Mouse (Mus musculus) ovary, postnatal 10 days (tissue): Measurements from ENCODE around the gene Eef1g.
"Not testable (repeated sequence)": the region's sequence is repeated elsewhere in the genome, so short reads cannot be mapped to it uniquely, and the experiment has no call there.

Source experiments
- DNase-seq: peaks from one replicate; pipeline ENCODE4 v3.0.0; 2022; ENCODE audit warnings: low spot score

Eef1g gene

GRCm38 (mm10) chr19:8987816-8988215, 21.0 kb downstream of the Eef1g start:
- no peak for DNase-seq

GRCm38 (mm10) chr19:8988346-8989065, 21.7 kb downstream of the Eef1g start:
- DNase-seq = no peak

DNA sequence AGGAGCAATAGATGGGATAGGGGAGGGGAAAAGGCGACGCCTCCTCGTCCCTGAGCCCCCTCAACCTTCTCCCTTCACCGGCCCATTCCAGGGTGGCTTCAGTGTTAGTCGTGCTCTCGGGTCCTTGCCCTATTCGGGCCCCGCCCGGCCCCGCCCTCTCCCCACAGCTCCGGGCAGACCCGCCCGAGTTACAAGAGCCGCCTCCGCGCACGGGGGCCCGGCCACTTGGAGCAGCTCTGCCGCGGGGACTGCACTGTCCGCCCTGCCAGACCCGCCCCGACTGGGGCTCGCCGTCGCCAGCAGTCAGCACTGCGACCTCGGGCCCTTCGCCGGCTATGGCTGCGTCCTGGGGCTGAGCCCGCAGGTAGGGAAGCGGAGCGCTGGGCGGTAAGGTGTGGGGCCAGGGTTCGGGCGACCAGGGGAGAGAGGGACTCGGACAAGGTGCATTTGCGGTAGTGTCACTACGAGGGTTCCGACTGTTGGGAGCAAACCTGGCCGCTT, 22.3 kb downstream of the Eef1g start, which contains the start of gene Ahnak:
Ahnak (plus strand) TSS at position 219 of the 501 bp plus-strand sequence.
- DNase-seq = peak; percentile 73

DNA sequence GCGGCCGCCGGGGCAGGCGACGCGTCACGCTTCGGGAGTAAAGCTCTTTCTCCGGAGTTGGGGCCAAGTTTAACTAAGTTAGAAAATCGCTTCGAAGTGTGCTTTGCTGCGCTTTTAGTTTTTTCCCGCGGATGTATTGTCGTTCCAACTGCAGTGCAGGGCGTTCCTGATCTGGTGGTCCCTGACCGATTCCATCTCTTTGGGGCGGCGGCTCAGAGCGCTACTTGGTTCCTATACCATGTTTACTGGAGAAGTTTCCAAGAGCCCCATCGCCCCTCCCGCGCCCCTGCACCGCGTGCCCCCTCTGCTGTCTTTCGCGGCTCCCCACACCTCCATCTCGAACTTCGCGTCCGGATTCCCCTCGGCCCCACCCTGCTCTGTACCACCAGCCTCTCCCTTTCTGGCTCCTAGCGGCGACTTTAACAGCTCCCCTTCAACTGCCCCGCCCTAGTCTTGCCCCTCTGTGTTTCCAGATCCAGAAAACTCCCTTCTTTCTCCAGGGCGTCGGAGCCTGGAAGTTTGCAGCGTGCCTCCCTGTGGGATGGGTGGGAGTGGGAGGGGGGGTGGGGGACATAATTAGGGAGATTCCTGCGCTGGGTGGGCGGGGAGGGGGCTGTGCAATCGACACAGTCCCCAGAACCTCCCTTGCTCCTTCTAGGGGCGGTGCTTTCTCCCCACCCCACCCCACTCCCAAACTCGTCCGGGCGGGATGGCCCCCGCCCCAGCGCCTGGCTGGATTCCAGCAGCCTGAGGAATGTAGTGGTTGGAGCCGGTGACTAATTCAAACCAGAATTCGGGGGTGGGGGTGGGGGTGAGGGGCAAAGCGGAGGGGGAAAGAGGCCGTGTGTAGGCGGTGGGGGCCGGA, 23.0 kb downstream of the Eef1g start:
- DNase-seq = peak; percentile 77

GRCm38 (mm10) chr19:8990432-8991102, 23.7 kb downstream of the Eef1g start:
- DNase-seq = no peak

DNA sequence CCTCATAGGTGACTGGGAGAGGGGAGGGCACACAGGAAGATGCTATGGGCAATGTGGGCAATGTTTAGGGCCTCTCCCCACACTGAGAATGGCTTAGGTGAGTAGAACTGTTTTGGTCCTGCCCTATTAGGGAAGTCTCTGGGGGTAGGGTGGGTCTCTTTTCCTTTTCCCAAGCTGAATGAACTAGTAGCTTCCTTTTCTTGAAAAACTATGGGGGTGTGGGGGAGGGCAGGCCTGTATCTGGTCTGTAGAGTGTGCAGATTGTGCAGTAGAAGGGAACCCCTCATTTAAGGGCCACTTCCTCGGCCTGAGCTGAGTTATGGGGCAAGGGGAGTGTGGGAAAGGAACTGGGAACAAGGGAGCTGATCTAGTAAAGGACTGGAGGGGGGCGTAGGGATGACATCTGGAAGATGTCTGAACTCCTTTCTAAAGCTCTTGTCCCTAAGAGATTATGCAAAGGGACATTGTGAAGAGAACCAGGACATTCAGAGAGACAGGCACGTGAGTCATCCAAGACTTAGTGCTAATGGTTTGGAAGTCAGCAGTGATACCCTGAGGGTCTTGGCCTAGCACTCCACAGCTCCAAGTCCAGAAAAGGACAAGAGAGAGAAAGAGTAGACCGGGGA, 24.5 kb downstream of the Eef1g start:
- no peak for DNase-seq

DNA sequence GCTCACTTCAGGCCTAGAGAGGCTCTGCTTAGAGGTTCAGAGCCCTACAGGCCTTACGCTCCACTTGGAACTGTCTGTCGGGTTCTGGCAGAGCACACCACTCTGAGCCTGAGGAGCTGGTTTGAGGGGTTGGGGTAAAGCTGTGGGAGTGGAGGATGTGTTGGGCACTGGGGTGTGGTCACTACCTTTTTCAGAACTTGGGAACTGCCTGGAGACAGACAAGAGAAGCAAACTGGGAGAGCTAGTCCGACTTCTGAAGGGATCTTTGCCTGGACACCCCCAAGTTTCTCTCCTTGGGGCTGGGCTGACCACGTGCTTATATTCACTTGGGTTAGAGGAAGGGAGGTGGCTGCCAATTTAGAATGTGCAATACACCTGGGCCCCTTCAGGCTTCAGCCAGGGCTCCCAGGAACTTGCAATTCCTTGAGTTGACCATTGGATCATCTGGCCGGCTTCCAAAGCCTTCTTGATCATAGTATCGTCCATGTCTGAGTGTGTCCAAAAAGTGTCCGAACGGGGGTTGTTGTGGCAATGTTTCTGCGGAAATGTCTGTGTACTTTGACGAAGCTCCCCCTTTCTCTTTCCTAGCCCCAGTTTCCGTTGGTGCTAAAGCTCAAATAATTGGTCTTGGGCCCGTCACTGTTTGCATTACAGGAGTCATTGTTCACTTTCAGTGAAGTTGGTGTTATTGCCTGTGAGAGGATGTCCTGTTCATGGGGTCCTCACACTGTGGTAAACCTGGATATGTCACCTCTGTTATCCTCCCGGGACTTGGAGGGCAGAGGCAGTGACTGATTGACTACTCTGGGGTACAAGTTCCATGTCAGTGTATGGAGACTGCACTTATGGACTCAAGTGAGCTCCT, 25.3 kb downstream of the Eef1g start:
- no peak for DNase-seq

DNA sequence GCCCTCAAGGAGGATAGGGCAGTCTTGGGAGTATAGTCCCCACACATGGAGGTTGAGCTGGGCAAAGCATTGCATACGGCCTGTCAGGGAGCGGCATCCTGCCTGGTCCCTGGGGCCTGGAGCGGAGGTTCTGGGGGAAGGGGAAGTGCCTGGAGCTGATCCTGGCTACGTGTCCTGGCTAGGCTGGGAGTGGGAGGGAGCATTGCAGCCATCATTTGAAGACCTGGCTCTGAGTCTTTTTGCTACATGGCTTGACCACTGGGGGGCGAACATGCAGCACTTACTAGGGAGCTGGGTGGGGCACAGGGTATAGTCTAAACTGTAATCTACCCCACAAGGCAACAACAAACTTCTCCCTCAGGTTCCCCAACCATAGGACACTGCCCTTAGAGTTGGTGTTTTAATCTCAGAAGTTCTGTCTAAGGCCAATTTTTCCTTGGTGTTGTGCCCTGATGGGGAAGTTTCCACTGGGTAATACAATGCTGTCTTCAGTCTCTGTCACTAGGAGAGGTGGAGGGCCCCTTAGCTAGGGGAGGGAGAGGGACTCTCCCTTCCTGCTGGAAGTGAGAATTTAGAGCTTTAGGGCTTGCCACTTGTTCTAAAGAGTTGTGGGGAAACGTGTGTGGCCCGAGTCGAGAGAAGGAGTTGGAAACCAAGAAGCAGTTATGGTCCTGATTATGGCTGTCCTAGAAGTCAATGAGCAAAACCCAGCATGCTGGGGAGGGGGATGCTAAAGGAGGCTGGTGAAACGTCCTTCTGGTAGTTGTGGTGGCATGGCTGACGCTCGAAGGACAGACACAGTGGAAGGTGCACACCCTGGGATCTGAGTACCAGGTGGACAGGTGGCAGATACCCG, 26.2 kb downstream of the Eef1g start:
- peak; percentile 68 for DNase-seq

DNA sequence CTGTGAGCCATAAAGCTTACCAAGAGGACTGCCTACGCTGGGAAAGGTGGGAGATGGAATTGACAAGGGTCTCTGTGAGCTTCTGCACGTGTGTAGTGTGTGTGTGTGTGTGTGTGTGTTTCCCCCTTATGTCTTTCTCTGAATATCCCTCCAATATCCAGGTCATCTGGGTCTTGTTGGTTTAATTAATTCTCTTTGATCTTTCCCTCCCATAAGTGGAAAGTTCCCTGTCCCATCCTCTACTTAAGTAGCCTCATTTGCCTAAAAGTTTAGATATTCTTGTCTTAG, 26.7 kb downstream of the Eef1g start:
- no peak for DNase-seq

DNA sequence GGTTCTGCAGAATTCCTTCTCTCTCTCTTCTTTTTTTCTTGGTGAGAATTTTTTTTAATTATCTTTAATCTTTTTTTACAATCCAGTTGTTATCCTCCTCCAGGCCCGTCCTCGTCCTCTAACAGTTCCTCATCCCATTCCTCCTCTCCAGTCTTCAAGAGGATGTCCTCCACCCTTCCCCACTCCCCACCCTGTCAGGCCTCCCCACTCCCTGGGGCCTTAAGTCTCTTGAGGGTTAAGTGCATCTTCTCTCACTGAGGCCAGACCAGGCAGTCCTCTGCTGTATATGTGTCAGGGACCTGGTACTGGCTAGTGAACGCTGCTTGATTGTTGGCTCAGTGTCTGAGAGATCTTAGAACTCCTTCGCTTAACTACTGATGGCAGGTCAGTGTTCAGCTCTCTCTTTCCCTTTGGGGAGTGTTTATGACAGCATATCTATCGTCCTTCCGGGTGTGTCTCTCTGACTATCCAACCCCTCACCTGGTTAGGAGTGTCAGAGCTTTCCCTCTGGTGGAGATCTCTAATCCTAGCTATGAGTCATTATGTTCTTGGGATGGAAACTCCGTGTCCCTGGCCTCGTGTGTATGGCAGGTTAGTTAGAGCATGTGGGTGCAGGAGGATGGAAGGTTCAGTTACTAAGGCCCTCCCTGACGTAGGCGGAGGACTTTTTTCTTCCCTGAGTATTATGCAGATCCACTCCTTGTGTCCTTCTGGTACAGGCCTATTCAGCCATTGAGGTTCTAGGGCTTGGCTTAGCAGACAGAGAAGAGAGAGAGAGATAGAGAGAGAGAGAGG, 28.2 kb downstream of the Eef1g start:
- no peak for DNase-seq

DNA sequence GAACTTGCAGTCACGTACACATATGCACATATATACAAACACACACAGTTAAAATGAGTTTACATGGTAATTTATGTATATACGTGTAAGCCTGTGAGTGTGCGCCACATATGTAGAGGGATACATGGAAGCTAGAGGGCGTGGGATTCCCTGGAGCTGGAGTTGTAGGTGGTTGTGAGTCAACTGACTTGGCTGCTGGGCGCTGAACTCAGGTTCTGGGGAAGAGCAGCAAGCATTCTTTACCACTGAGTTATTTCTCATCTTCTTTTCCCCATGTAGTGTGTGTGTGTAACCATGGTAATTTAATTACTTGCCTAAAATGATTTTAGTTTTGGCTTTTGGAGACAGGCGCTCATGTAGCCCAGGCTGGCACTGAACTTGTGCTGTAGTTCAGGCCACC, 29.8 kb downstream of the Eef1g start:
- no peak for DNase-seq

- no peak for DNase-seq
Observed at GRCm38 (mm10) chr19:8997546-8997945, 30.7 kb downstream of the Eef1g start.

GRCm38 (mm10) chr19:8998546-8998945, 31.7 kb downstream of the Eef1g start:
- no peak for DNase-seq

GRCm38 (mm10) chr19:8999223-8999622, 32.4 kb downstream of the Eef1g start:
- DNase-seq = no peak

- not testable (repeated sequence) for DNase-seq
Observed at GRCm38 (mm10) chr19:9006915-9007314, 40.1 kb downstream of the Eef1g start.

- DNase-seq = no peak
Observed at GRCm38 (mm10) chr19:9019298-9019697, 52.5 kb downstream of the Eef1g start.

- no peak for DNase-seq
Observed at GRCm38 (mm10) chr19:9023021-9023778, 56.4 kb downstream of the Eef1g start.

DNA sequence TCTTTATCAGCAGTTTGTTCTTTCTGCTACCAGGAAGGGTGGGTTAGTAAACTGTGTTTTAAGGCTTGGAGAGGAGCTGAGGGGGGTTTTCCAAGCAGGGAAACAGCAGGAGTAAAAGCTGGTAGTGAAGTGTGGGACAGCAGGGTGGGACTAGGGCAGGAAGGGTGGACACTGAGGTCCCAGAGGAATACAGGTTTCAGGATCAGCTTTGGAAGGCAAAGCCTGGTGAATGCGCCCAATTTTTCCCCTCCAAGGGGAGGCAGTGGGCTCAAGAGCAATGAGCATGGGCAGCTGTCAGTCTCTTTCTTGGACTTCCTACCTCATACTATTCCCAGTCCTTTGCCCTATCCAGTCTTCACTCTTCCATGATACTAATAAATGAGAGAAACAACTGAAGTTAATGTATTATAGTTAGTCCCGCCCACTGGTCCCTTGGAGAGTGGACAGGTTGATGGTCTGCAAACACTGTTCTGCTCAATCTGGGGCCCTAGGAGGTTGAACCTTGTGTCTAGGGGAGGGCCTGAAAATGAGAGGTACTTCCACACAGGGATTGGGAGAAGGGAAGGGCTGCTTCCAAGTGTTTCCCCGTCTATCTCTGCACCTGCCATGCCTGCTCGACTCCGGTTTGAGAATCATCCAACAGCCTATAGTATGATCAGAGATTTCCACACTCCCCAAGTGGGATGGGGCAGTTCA, 58.9 kb downstream of the Eef1g start:
- DNase-seq = no peak
